Mouse (Mus musculus) ES-E14 (cell line): Measurements from ENCODE around the gene Jph2. TPM values are rescaled to one million over a fixed set of nuclear protein-coding genes. Genes with fewer than 3 reads are reported as not detected.

ENCODE experiments used
- DNase-seq: peaks from one replicate; pipeline ENCODE4 v3.0.0-alpha.2; 2013; ENCODE audit warnings: low read depth, low spot score
- H3K27ac ChIP-seq: 2 replicates; pipeline ENCODE4 v1.5.1; 2012; ENCODE audit warnings: low read depth, mild to moderate bottlenecking, low read length, moderate library complexity, mixed read lengths; ENCODE audit not compliant: poor library complexity, insufficient read depth, severe bottlenecking
- H3K36me3 ChIP-seq: 2 replicates; pipeline ENCODE4 v1.6.1; 2012; ENCODE audit warnings: mild to moderate bottlenecking, low read length, moderate library complexity, mixed read lengths; ENCODE audit not compliant: control insufficient read depth, poor library complexity, insufficient read depth, severe bottlenecking
- H3K4me1 ChIP-seq, 2 experiments: fragments of 150-350 bp in 1 of 2; sonication (generic) in 1 of 2; 2 replicates each; pipeline ENCODE4 v1.6.1; 2012; ENCODE audit warnings: low read length in 2 of 2, mild to moderate bottlenecking in 1 of 2, mixed read lengths in 1 of 2; ENCODE audit not compliant: control insufficient read depth in 2 of 2, insufficient read depth in 2 of 2, poor library complexity in 1 of 2
- H3K4me3 ChIP-seq, 2 experiments: fragments of 150-350 bp in 1 of 2; sonication (generic) in 1 of 2; 2 replicates each; pipeline ENCODE4 v1.5.1; 2012; ENCODE audit warnings: low read length in 2 of 2, low read depth in 1 of 2, mild to moderate bottlenecking in 1 of 2, mixed read lengths in 1 of 2; ENCODE audit not compliant: insufficient read depth in 1 of 2, poor library complexity in 1 of 2, severe bottlenecking in 1 of 2
- H3K9ac ChIP-seq: 2 replicates; pipeline ENCODE4 v1.6.1; 2012; ENCODE audit warnings: low read depth, mild to moderate bottlenecking, low read length, mixed read lengths; ENCODE audit not compliant: poor library complexity, insufficient read depth, severe bottlenecking
- H3K9me3 ChIP-seq: fragments of 150-350 bp; sonication (generic); 2 replicates; pipeline ENCODE4 v1.6.1; 2012; ENCODE audit warnings: low read depth, mild to moderate bottlenecking, low read length; ENCODE audit not compliant: control insufficient read depth, insufficient read depth
- CHD2 ChIP-seq: IDR thresholded peaks from 2 replicates; pipeline ENCODE4 v1.6.1; 2014; ENCODE audit warnings: mild to moderate bottlenecking, low read depth, low read length, inconsistent platforms
- HCFC1 ChIP-seq: IDR thresholded peaks from 2 replicates; pipeline ENCODE4 v1.6.1; 2012; ENCODE audit warnings: low read length, inconsistent platforms, borderline replicate concordance; ENCODE audit not compliant: insufficient read depth
- MAFK ChIP-seq: IDR thresholded peaks from 2 replicates; pipeline ENCODE4 v1.6.1; 2014; ENCODE audit warnings: mild to moderate bottlenecking, low read depth, low read length, inconsistent platforms; ENCODE audit not compliant: insufficient read depth
- ZC3H11A ChIP-seq: IDR thresholded peaks from 2 replicates; pipeline ENCODE4 v1.6.1; 2012; ENCODE audit warnings: low read depth, mild to moderate bottlenecking, inconsistent platforms, low read length, borderline replicate concordance
- ZNF384 ChIP-seq: IDR thresholded peaks from 2 replicates; pipeline ENCODE4 v1.6.1; 2012; ENCODE audit warnings: low read depth, low read length, inconsistent platforms
- in situ Hi-C, 2 experiments: fragments of 600-800 bp; cut with MboI; formaldehyde crosslinking; loops; one replicate each; pipeline ENCODE4 v1.15.1; 2025; ENCODE audit warnings: low sequenced_read_pairs in 2 of 2, inconsistent platforms in 1 of 2; ENCODE audit not compliant: unreplicated experiment in 2 of 2
- total RNA-seq: library from RNA; depleted of rRNA; stranded (reverse); fragments of 300-350 nt; gene quantifications from 2 replicates; pipeline ENCODE4 v1.2.3, GENCODE M21; 2012

Jph2 gene
- total RNA-seq, 1 experiment, result 7.7 TPM

DNA sequence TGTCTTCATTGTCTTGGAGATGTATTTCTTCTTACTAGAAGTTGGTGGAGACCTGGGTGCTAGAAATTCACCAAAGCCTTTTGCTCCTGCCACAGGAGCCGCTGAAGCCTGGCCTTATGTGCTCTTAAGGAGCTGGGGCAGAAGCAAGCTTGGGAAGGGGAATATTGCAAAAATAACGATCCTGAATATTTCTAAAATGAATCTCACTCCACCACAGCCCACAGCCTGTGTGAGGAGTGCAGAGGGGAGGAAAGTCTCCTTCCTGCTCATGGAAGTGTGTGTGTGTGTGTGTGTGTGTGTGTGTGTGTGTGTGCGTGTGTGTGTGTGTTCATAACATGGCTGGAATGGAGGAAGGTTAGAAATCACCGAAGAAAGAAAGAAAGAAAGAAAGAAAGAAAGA, 977 bp upstream of the Jph2 start:
- no peak for DNase-seq
- no peak overlapping the region for H3K4me3 ChIP-seq
- H3K9me3 ChIP-seq, result no peaks in the 10 kb centered on the region
- no peak for TF ChIP-seq MAFK
- TF ChIP-seq CHD2, result no peak
- TF ChIP-seq ZNF384, result no peak
- TF ChIP-seq ZC3H11A, result no peak
- no peak for TF ChIP-seq HCFC1
- H3K27ac ChIP-seq, result no peak overlapping the region
- no peaks in the 10 kb centered on the region for H3K36me3 ChIP-seq
- H3K4me1 ChIP-seq, result peaks cover 0 to 5% of the 10 kb centered on the region in 2 experiments; a peak in 1 of 4 replicates
- in situ Hi-C loops, result no loop called here
- H3K9ac ChIP-seq, result no peak overlapping the region

GRCm38 (mm10) chr2:163397071-163397470, 722 bp downstream of the Jph2 start:
- no peaks in the 10 kb centered on the region for H3K36me3 ChIP-seq
- in situ Hi-C loops, result no loop called here
- H3K4me1 ChIP-seq, result peaks cover 0 to 5% of the 10 kb centered on the region in 2 experiments; a peak in 1 of 4 replicates
- H3K9ac ChIP-seq, result no peak overlapping the region
- no peak overlapping the region for H3K27ac ChIP-seq
- H3K9me3 ChIP-seq, result no peaks in the 10 kb centered on the region
- TF ChIP-seq ZC3H11A (no peak), MAFK (no peak), CHD2 (no peak)
- no peak overlapping the region for H3K4me3 ChIP-seq
- no peak for DNase-seq

GRCm38 (mm10) chr2:163394977-163395376, 2.8 kb downstream of the Jph2 start:
- H3K9ac ChIP-seq, result no peak overlapping the region

GRCm38 (mm10) chr2:163393976-163394375, 3.8 kb downstream of the Jph2 start:
- Histone ChIP-seq H3K9me3 (no peaks in the 10 kb centered on the region), H3K27ac (no peak overlapping the region), H3K9ac (no peak overlapping the region), H3K4me3 (no peak overlapping the region), H3K4me1 (peaks cover 0 to 5% of the 10 kb centered on the region in 2 experiments; a peak in 1 of 4 replicates), H3K36me3 (no peaks in the 10 kb centered on the region)
- no peak for TF ChIP-seq ZNF384
- in situ Hi-C loops, result no loop called here
- no peak for DNase-seq

More at GRCm38 (mm10) chr2:163394977-163395376, 2.8 kb downstream of the Jph2 start:
- Histone ChIP-seq H3K36me3 (no peaks in the 10 kb centered on the region), H3K9me3 (no peaks in the 10 kb centered on the region), H3K27ac (no peak overlapping the region), H3K4me3 (no peak overlapping the region), H3K4me1 (peaks cover 0 to 5% of the 10 kb centered on the region in 2 experiments; a peak in 1 of 4 replicates)
- in situ Hi-C loops, result no loop called here
- DNase-seq, result no peak
- TF ChIP-seq ZC3H11A (no peak), MAFK (no peak), CHD2 (no peak), ZNF384 (no peak), HCFC1 (no peak)

- Histone ChIP-seq H3K9me3 (no peaks in the 10 kb centered on the region), H3K36me3 (no peaks in the 10 kb centered on the region), H3K4me1 (peaks cover 0 to 5% of the 10 kb centered on the region in 2 experiments; a peak in 1 of 4 replicates), H3K27ac (no peak overlapping the region), H3K4me3 (no peak overlapping the region), H3K9ac (no peak overlapping the region)
- in situ Hi-C loops, result no loop called here
- no peak for DNase-seq
- TF ChIP-seq HCFC1 (no peak), ZNF384 (no peak), CHD2 (no peak), MAFK (no peak), ZC3H11A (no peak)
Observed at GRCm38 (mm10) chr2:163393241-163393640, 4.6 kb downstream of the Jph2 start.
